Mouse (Mus musculus) G1E (cell line): ENCODE data around the gene Higd1a.

Source experiments
- CTCF ChIP-seq: IDR thresholded peaks from 2 replicates; pipeline ENCODE4 v1.5.1; 2012; ENCODE audit warnings: low read depth, low read length, inconsistent platforms, mixed read lengths
- GATA1 ChIP-seq: IDR thresholded peaks from 2 replicates; pipeline ENCODE4 v1.6.1; 2012; ENCODE audit warnings: borderline replicate concordance, low read length, inconsistent platforms, mixed read lengths
- POLR2AphosphoS5 ChIP-seq: IDR thresholded peaks from 2 replicates; pipeline ENCODE4 v1.6.1; 2012; ENCODE audit warnings: low read depth, low read length, inconsistent platforms; ENCODE audit not compliant: insufficient replicate concordance
- TAL1 ChIP-seq: conservative IDR thresholded peaks from 2 replicates; pipeline ENCODE4 v1.6.1; 2012; ENCODE audit warnings: low read depth, low read length, inconsistent platforms, mixed read lengths

DNA sequence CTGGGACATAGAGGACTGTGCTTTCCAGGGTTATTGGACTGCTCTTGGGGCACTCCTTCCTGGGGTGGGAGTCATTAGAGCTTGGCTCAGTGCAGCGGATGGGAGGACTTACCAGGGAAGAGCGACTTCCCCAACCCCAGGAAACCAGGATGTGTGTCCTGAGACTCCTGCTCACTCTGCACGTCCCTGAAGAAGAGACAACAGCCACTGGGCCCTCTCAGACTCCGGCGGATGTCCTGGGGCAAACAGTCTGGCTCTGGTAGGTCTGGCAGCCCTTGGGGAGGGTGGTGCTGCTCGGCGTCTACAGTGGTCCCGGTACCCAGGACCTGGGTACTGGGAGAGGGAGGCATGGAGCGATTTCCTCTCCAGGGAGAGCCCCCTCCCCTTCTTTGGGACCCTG lies 40.1 kb upstream of the Higd1a start, which contains the start of gene Ackr2:
- no peak for TF ChIP-seq GATA1
- TF ChIP-seq TAL1 = no peak
- TF ChIP-seq CTCF = no peak
- TF ChIP-seq POLR2AphosphoS5 = no peak
